Mouse (Mus musculus) heart, postnatal 0 days (tissue): ENCODE results near the gene Ikbke. TPM values are rescaled to one million over a fixed set of nuclear protein-coding genes. Genes with fewer than 3 reads are reported as not detected.

ENCODE experiments used
- ATAC-seq: fragments of 200-750 bp; cut with Nextera tagmentation; 2 replicates; pipeline ENCODE4 v1.8.0; 2017; ENCODE audit warnings: low read depth, moderate number of reproducible peaks, moderate library complexity; ENCODE audit not compliant: insufficient read depth
- DNase-seq: peaks from one replicate; pipeline ENCODE4 v3.0.0-alpha.2; 2016; ENCODE audit warnings: low spot score
- H3K27ac ChIP-seq: fragments of 300-500 bp; sonication (generic); 2 replicates; pipeline ENCODE4 v1.5.1; 2014; ENCODE audit warnings: low read depth, mild to moderate bottlenecking
- H3K27me3 ChIP-seq: fragments of 300-500 bp; sonication (generic); 2 replicates; pipeline ENCODE4 v1.6.1; 2014; ENCODE audit warnings: low read length, mixed read lengths; ENCODE audit not compliant: control insufficient read depth, insufficient read depth
- H3K36me3 ChIP-seq: fragments of 300-500 bp; sonication (generic); replicated peaks from 2 replicates; pipeline ENCODE4 v1.6.1; 2014; ENCODE audit warnings: low read length, mixed read lengths; ENCODE audit not compliant: control insufficient read depth, insufficient read depth
- H3K4me1 ChIP-seq: fragments of 300-500 bp; sonication (generic); 2 replicates; pipeline ENCODE4 v1.6.1; 2014; ENCODE audit warnings: antibody characterized with exemption; ENCODE audit not compliant: control insufficient read depth, insufficient read depth
- H3K4me2 ChIP-seq: fragments of 300-500 bp; sonication (generic); 2 replicates; pipeline ENCODE4 v1.6.1; 2014; ENCODE audit warnings: low read depth, mild to moderate bottlenecking, low read length, moderate library complexity
- H3K4me3 ChIP-seq: fragments of 300-500 bp; sonication (generic); 2 replicates; pipeline ENCODE4 v1.5.1; 2014; ENCODE audit warnings: low read depth, low read length
- H3K9ac ChIP-seq: fragments of 300-500 bp; sonication (generic); replicated peaks from 2 replicates; pipeline ENCODE4 v1.6.1; 2014; ENCODE audit warnings: low read depth, low read length, mixed read lengths
- H3K9me3 ChIP-seq: fragments of 300-500 bp; sonication (generic); replicated peaks from 2 replicates; pipeline ENCODE4 v1.6.1; 2016; ENCODE audit warnings: low read length; ENCODE audit not compliant: control insufficient read depth
- CTCF ChIP-seq: IDR thresholded peaks from 2 replicates; pipeline ENCODE4 v1.5.1; 2016; ENCODE audit warnings: antibody characterized with exemption, control low read depth, low read depth
- EP300 ChIP-seq: IDR thresholded peaks from 2 replicates; pipeline ENCODE4 v1.6.1; 2016; ENCODE audit warnings: antibody characterized with exemption, low read depth
- WGBS: fragments of 180-500 bp; shearing (Covaris S2); extraction: QIAGEN DNeasy Blood & Tissue Kit; methylation state at CpG from one replicate; pipeline ENCODE4 v1.1.7; 2014; 5-methylcytosine and 5-hydroxymethylcytosine counted together
- polyA plus RNA-seq: library from polyadenylated mRNA; unstranded; fragments of >200 nt; fragmentation: Nextera tagmentation; extraction: Ambion mirVana; gene quantifications from 2 replicates; pipeline ENCODE4 v1.2.1, GENCODE M21; 2015
- total RNA-seq: library from RNA; depleted of rRNA; stranded (reverse); fragments of >200 nt; gene quantifications from 2 replicates; pipeline ENCODE4 v1.2.3, GENCODE M21; 2014; ENCODE audit warnings: low replicate concordance

Ikbke gene
- total and polyA plus RNA-seq, 2 experiments from 2014 or later = 1.5 to 2.6 TPM

GRCm38 (mm10) chr1:131290648-131291047 is 11.2 kb upstream of the Ikbke start:
- TF ChIP-seq CTCF = peak; percentile 66
- no peak for TF ChIP-seq EP300
- 58% methylated on average over 2 of the region's 2 CpGs for WGBS

DNA sequence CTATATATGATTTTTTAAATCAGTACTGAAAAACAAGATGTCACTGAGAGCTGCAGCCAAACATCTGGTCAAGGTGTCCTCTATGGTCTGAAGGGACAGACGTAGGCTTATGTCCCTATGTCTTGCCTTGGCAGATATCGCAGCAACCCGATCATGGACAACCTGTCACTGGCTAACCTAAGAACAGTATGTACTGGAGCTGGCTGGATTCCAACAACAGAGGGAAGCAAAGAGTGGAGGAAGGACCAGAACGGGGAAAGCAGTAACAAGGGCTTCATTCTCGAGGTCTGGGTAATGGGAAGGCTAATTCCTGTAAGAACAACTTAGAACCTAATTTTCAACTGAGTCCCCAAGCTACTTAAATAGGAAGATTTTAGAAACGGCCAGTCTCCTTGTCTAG is 9.5 kb upstream of the Ikbke start:
- H3K27me3 ChIP-seq = no peaks in the 10 kb centered on the region
- H3K9ac ChIP-seq = no peak overlapping the region
- TF ChIP-seq CTCF = no peak
- TF ChIP-seq EP300 = no peak
- no peak overlapping the region for H3K4me2 ChIP-seq
- H3K4me1 ChIP-seq = peaks cover 6% of the 10 kb centered on the region; the same call in 1 of the 2 replicates
- 59% methylated on average over 6 of the region's 6 CpGs for WGBS
- no peaks in the 10 kb centered on the region for H3K9me3 ChIP-seq
- H3K36me3 ChIP-seq = peaks cover 49% of the 10 kb centered on the region
- no peak overlapping the region for H3K27ac ChIP-seq
- ATAC-seq (no peak), DNase-seq (no peak)
- no peak overlapping the region for H3K4me3 ChIP-seq

More at GRCm38 (mm10) chr1:131290648-131291047, 11.2 kb upstream of the Ikbke start:
- ATAC-seq (no peak), DNase-seq (no peak)
- H3K27me3 ChIP-seq = no peaks in the 10 kb centered on the region
- H3K9ac ChIP-seq = no peak overlapping the region
- no peak overlapping the region for H3K27ac ChIP-seq
- H3K4me2 ChIP-seq = no peak overlapping the region
- peaks cover 6% of the 10 kb centered on the region; the same call in 1 of the 2 replicates for H3K4me1 ChIP-seq
- no peaks in the 10 kb centered on the region for H3K9me3 ChIP-seq
- H3K4me3 ChIP-seq = no peak overlapping the region
- H3K36me3 ChIP-seq = peaks cover 59% of the 10 kb centered on the region

- WGBS = 63% methylated on average over 2 of the region's 2 CpGs
- no peak overlapping the region for H3K27ac ChIP-seq
- H3K9ac ChIP-seq = no peak overlapping the region
These were observed 7.9 kb upstream of the Ikbke start for GRCm38 (mm10) chr1:131287267-131287666.

DNA sequence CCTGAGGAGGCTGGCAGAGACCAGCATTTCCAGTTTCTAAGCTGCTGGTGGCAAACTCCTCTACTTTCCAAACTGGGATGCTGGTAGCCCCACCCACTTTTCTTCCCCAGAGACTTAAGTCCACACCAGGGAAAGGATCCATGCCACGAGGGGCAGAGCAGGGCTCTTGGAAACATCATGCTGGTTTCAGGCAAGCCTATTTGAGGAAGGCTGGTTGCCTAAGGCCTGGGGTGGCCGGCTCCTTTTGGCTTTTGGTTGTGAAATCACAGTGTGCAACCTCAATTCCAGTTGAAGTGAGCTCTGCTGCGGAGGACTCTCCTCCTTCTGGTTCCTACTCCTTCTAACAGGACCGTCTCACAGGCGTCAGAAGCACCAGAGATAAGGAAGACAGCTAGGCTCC is 7.4 kb upstream of the Ikbke start:
- Histone ChIP-seq H3K4me3 (no peak overlapping the region), H3K9ac (no peak overlapping the region), H3K9me3 (no peaks in the 10 kb centered on the region), H3K4me2 (no peak overlapping the region), H3K27ac (no peak overlapping the region), H3K36me3 (peaks cover 30% of the 10 kb centered on the region), H3K4me1 (peaks cover 6% of the 10 kb centered on the region; the same call in 1 of the 2 replicates), H3K27me3 (no peaks in the 10 kb centered on the region)
- ATAC-seq (no peak), DNase-seq (no peak)
- no peak for TF ChIP-seq EP300
- TF ChIP-seq CTCF = no peak
- WGBS = 50% methylated on average over 5 of the region's 5 CpGs

More at GRCm38 (mm10) chr1:131287267-131287666, 7.9 kb upstream of the Ikbke start:
- TF ChIP-seq EP300 (no peak), CTCF (no peak)
- Histone ChIP-seq H3K36me3 (peaks cover 32% of the 10 kb centered on the region), H3K4me3 (no peak overlapping the region), H3K4me2 (no peak overlapping the region), H3K9me3 (no peaks in the 10 kb centered on the region), H3K27me3 (no peaks in the 10 kb centered on the region), H3K4me1 (peaks cover 6% of the 10 kb centered on the region; the same call in 1 of the 2 replicates)
- no peak for ATAC-seq
- DNase-seq = no peak

- 86% methylated on average over 4 of the region's 4 CpGs for WGBS
- Histone ChIP-seq H3K36me3 (peaks cover 24% of the 10 kb centered on the region), H3K4me2 (no peak overlapping the region), H3K27me3 (no peaks in the 10 kb centered on the region), H3K9me3 (no peaks in the 10 kb centered on the region), H3K4me1 (peaks cover 6% of the 10 kb centered on the region; the same call in 1 of the 2 replicates), H3K9ac (no peak overlapping the region), H3K4me3 (no peak overlapping the region), H3K27ac (no peak overlapping the region)
- DNase-seq (no peak), ATAC-seq (no peak)
- no peak for TF ChIP-seq CTCF
- no peak for TF ChIP-seq EP300
These were observed 5.2 kb upstream of the Ikbke start for GRCm38 (mm10) chr1:131284616-131285015.

DNA sequence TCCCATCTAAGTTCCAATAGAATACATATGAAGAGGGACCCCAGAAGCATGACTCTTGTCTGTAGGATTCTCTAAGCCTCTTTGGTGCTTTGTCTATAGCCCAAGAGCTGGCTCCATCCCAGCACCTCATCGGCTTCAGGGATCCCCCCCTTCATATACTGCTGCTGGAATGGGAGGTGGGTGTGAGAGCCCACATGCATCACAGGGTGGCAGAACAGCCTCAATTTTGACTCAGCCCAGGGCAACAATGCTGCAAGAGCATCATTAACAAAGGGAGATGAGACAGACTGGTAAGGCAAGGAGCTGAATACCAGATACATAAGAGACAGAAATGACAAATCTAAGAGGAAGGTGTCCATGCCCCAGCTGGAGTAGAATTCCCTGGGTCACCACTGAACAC is 4.8 kb upstream of the Ikbke start:
- Histone ChIP-seq H3K27ac (no peak overlapping the region), H3K9ac (no peak overlapping the region), H3K9me3 (no peaks in the 10 kb centered on the region), H3K27me3 (no peaks in the 10 kb centered on the region), H3K36me3 (peaks cover 19% of the 10 kb centered on the region), H3K4me3 (no peak overlapping the region), H3K4me1 (peaks cover 6% of the 10 kb centered on the region; the same call in 1 of the 2 replicates), H3K4me2 (no peak overlapping the region)
- TF ChIP-seq CTCF (no peak), EP300 (no peak)
- ATAC-seq = no peak
- 73% methylated on average over 1 of the region's 1 CpGs for WGBS
- DNase-seq = no peak
